Mouse (Mus musculus) heart, postnatal 0 days (tissue): ENCODE measurements at regions not wholly inside any gene's neighbourhood (a gene's known extent, or its start where the extent isn't known, plus 50 kb on each side); places are given as distances from the start of the nearest gene placed in this dataset.

Experiments used
- CTCF ChIP-seq: IDR thresholded peaks from 2 replicates; pipeline ENCODE4 v1.5.1; 2016; ENCODE audit warnings: antibody characterized with exemption, control low read depth, low read depth
- EP300 ChIP-seq: IDR thresholded peaks from 2 replicates; pipeline ENCODE4 v1.6.1; 2016; ENCODE audit warnings: antibody characterized with exemption, low read depth

DNA sequence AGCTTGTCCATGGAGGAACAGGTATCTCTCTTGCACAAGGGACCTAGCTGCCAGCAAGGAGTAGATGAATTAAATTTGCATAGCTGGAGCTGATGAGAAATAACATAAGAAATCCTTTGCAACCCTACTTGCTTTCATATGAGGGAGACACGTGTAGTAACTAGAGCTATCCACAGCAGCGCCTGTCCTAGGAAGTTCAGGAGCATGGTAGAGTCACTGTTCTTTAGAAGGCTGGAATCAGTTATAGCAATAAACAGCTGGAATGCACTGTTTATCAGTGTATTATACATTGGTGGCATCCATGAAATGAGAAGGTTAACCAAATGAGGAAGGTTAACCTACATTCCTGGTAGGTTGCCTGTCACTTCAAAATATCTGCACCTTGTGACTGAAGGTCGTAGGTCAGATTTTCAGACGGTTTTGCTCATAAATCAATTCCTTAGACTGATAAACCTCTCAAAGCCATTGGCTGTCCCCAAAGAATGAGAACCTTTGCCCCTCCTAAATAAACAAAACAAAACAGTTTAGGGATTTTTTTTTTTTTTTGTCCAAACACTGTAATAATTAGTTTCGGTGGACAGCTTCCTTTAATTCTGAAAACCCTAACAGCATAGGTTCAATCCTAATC, 60.8 kb downstream of the Plk2 start:
- TF ChIP-seq CTCF (no peak), EP300 (no peak)
